Mouse (Mus musculus) cerebellum, adult (tissue): ENCODE measurements at regions not wholly inside any gene's neighbourhood (a gene's known extent, or its start where the extent isn't known, plus 50 kb on each side); places are given as distances from the start of the nearest gene placed in this dataset.

Experiments used
- ATAC-seq: cut with Nextera tagmentation; 2 replicates; pipeline ENCODE4 v1.9.2; 2017; ENCODE audit warnings: mild to moderate bottlenecking, moderate library complexity, mixed read lengths; ENCODE audit not compliant: insufficient number of reproducible peaks, low FRiP score, low TSS enrichment

DNA sequence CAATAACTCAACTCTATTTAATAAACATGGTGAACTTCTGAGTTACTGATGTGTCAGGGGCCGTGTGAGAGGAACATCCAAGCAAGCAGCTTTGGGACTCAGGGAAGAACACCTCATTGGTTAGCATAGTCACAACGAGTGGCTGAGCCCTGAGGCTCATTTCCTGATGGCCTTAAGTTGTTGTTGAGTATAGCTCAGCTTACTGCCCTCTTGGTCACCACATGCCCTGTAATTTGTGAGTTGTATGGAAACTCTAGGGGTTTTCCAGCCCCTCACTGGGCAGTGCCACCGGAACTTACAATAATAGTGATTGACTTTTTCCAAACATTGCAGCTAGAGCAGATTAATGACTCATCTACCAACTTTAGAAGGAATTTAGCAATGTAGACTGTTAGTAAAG, 173.4 kb downstream of the 1700129C05Rik start:
- no peak for ATAC-seq

GRCm38 (mm10) chr14:58967975-58968374, 174.7 kb downstream of the 1700129C05Rik start:
- no peak for ATAC-seq

GRCm38 (mm10) chr14:58967163-58967562, 175.5 kb downstream of the 1700129C05Rik start:
- ATAC-seq = no peak

DNA sequence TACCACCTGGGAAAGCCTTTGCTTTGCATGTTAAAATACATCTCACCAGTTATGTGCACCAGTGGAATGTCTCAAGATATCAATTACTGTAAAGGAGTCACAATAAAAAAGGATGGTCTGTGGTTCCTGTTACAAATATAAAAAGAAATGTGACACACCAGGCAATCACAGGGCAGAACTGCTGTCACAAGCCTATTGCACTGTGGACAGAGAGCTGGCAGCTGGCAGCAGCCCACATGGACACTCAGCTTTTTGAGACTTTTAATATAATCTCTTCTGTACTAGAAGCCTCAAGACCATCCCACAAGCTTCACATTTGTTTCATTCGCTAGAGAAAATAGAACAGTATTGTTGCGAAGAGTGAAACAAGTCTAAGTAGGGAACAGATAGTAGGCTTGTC, 197.7 kb downstream of the 1700129C05Rik start:
- no peak for ATAC-seq

DNA sequence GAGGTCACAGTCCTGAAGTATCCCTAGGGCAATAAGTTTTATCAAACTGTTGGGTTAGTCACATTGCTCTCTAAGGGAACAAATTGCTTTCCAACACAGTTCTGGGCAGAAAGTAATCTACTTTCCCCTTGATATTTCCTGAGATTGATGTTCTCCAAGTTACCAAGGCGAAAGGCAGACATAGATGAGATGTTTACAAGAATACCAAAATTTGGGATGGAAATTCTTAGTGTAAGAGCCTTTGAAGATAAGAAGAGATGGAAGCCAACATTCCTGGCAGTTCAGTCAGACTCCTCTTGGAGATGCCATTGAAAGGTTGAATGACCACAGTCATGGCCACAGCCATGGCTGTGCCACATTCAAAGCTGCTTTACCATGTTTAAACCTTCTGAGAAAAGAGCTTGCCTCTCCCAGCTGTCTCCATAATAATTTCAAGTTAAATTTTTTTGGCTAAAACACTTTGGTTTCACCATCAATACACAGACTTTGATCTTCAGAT, 199.4 kb downstream of the 1700129C05Rik start:
- ATAC-seq = no peak

GRCm38 (mm10) chr14:58939086-58939485, 203.6 kb downstream of the 1700129C05Rik start:
- ATAC-seq = peak; percentile 99

DNA sequence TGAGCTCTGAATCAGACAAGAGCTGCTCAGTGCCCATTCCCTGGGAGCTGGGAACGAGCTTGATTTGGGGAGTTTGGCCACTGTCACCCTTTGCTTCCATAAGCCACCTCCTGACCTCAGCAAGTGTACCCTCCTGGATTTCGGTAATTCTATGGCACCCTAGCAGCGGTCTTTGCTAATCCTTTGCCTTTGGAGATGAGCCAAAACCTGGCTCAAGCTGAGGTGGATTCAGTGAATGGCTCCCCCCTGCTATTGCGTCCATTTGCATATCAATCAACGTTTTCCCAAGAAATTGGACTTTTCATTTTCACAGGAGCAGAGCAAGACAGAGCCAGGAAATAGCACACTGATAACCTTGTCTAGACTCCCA, 204.1 kb downstream of the 1700129C05Rik start:
- peak; percentile 21 for ATAC-seq

DNA sequence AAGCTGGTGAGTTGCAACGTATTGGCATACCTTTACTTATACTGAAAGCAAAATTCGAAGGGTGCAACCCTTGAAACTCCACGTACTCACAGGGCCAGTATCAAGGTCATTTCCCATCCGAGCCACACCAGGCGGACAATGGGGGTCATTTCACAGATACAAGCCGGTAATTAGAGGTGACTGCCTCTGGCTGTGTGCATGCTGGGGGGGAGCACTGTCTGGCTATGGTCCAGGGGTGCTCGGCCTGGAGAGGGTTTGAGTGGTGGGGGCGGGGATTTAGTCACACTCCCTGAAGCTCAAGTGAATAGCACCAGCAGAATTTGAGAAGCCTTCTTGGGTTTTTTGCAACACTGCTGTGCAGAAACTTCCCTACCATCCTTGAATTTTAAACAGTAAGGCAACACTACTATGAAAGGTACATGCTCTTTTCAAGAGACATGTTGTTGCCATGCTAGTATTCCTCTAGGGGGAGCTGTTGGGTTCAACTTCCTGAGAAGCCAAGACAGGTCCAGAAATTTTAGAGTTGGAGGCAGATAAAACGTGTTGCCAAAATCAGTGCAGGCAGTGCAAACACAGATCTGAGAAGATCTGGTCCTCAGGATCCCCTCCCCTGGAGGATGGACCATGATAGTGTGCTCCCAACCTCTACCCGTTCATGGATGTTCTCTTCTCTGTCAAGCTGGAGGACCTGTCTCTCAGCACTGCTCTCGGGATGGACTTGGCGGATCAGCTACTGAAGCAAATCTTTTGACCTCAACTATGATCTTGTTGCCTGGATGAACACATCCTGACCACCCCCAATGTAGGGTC, 204.7 kb downstream of the 1700129C05Rik start:
- ATAC-seq = peak; percentile 10; the same call in 1 of the 2 replicates

DNA sequence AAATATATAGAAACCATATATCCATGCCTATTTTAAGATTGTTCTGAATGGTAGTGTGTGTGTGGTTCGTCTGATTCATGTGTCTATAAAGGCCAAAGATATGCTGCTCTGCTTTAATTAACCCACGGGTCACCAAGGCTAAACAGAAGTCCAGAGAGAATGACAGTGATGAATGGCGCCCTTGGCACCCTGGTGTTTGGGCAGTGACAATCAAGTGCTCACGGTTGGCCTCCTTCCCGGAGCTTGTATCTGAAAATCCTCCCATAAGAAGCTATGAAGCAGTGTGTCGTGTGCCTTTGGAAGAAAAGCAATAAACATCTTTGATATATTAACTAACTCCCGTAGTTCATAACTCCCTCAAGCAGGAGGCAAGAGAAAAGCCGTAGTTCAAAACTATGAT, 205.4 kb downstream of the 1700129C05Rik start:
- no peak for ATAC-seq

DNA sequence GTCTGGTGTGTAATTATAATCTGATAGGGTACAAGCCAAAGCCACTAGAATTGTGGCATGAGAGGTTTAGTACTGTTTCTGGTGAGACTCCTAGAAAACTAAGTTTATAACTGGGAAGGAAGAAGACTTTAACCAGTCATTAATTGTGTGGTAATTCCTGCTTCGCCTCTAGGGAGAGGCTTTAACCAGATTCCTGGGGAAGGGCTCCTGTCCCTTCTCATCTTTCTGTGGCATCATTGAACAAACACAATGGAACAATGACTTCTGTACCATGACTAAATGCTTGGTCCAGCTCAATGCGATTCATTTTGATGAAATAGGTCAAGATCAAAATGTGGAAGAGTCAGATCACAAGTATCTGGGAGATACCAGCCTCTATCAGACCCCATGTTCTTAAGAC, 206.6 kb downstream of the 1700129C05Rik start:
- ATAC-seq = no peak

- no peak for ATAC-seq
Measured at GRCm38 (mm10) chr14:58917853-58918252, 224.8 kb downstream of the 1700129C05Rik start.

DNA sequence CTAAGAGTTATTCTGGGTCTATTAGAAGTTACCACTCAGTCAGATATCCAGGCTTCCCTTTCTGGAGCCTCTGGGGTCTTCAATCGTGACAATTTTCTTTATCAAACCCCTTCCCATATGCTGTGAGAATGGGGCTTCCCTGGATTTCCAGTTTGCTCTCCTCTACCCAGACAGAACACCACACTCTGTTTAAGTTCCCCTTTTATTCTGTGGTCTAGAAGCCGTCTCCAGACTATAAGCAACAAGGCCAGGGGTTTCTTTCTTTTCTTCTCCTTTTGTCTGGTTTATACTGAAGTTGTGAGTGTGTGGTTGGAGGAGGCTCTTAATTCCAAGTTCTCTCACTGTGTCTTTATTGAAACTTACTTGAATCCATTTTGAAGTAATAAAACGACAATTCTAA, 225.5 kb downstream of the 1700129C05Rik start:
- no peak for ATAC-seq

DNA sequence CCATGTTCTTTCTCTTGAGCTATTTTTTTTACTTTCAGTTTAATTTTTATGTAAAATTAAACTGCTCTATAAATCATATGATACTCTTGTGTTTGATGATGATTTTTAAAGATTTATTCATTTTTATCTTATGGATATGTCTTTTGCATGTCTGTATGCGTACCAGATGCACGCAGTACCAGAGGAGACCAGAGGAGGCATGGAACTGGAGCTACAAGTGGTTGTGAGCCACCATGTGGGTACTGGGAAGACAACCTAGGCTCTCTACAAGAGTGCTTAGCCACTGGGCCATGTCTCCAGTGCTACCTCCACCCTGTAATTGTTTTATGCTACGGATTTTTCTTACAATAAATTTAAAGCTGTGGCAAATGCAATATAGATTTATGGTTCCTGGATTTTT, 227.8 kb downstream of the 1700129C05Rik start:
- ATAC-seq = no peak

GRCm38 (mm10) chr14:58910846-58911245, 231.8 kb downstream of the 1700129C05Rik start:
- no peak for ATAC-seq

DNA sequence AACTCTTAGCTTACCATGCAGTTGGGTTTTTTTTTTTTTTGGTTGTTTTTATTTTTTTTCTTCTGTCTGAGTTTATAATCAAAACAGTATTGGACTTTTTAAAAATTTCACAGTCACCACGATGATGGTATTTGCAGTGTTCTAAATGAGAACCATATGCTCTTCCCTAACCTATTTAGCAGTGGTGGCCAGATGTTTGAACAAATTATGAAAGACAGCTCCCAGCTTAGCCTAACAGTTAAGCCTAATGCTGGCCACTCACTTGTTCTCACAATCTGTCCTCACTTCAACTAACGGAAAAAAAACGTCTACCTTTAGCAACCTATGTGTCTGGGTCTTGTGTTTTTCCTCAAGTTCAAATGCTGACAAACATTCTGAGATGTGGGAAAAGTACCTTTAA, 234.8 kb downstream of the 1700129C05Rik start:
- no peak for ATAC-seq

DNA sequence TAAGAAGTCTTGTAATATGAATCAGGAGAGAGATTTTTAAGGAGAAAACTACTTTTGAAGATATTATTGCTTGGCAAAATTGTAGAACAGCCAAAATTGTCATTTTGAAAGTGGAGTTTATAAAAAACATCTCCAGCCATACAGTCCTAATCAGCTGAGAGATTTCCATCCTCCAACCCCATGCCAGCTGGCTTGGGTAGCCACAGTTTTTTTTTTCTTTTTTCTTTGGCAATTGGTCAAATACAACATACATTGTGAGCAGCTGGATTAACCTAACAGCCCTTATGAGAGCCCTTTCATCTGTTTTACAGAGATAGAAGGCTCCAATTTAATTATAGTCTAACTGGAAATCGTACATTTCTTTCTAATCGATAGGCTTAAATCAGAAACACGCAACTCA, 235.3 kb downstream of the 1700129C05Rik start:
- ATAC-seq = no peak

DNA sequence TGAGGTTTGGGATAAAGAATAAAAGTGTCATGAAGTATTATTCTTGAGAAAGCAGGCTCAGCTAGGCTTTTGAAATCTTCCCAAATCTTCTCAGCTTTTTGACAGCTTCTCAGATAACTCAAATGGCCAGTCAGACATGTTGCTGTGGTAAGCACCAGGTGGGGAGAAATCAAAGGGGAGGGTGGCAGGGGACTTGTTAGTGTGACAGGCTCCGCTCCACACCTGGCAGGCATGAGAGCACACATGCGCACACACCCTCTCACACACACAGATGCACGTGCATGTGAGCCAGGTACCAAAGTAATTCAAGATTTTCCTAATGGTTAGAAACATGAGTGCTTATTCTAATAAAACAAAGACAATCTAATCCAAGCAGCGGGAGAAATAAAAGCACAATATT, 236.1 kb downstream of the 1700129C05Rik start:
- no peak for ATAC-seq

DNA sequence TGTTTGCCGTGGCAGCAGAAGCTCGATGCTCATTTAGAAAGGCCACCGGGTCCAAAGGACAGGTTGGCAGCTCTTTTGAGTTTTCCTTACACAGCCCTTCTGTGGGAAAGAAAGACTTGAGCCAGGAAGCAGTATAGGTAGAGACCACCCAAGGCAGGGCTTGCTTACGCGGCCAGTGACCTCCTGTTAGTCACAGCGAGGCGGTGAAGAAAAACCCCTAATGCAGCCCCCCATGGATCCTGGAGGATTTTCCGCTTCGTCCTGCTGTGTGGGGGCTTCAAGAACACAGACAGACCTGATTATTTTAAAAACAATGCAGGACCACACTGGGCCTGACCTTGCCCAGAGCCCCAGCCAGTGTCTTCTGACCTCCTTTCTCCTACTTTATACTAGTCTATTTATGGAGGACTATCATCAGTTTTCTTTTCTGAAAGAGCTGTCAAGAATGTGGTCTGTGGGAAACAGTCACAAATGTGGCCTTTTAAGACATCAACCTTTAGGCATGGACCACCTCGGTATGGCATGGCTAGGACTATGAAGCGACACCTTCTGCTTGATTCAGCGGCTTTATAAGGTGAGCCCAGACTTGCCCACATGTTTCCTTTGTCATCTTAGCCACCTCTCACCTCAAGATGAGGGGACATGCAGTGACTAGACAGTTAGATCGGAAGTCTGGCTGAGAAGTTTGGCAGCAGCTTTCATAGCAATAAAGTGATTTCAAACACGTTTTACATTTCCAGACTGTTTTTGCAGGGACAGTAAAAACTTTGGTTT, 274.3 kb downstream of the 1700129C05Rik start:
- no peak for ATAC-seq

DNA sequence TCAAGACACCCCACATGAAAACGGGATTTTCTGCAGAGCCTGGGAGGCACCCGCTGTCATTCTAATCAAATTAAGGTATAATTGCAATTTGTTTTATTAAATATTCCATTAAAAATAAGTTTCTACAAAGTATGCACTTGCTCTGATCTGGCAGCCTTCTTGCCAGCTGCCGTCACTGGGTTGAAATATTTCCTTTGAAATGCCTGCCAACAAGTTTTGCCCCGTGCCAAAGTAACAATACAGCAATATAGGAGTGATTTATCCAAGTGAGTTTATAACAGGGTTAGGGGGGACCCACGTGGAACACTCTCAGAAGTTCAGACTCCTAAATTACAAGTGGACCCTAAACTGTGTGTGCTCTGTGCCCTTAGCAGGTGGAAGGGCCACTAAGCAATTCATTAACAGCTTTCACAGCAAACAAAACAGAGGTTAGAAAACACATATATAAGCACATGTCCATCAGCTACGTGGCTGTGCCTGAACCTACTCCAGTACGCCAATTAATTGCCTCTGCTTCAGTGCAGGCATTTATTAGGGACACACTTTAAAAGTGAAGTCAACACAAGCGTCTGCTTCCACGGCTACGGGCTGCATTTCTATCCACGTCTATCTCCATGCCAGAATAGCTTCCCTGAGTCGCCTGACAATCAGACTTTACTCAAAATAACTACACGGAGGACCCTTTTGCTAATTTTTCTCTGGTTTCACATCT, 275.1 kb downstream of the 1700129C05Rik start:
- no peak for ATAC-seq

- no peak for ATAC-seq
Measured at GRCm38 (mm10) chr14:58854871-58855270, 287.8 kb downstream of the 1700129C05Rik start.

GRCm38 (mm10) chr14:58844565-58844964, 298.1 kb downstream of the 1700129C05Rik start:
- ATAC-seq = no peak
